Mouse (Mus musculus) heart, postnatal 36 days (tissue): ENCODE measurements around the gene Lpar6. TPM values are rescaled to one million over a fixed set of nuclear protein-coding genes. Genes with fewer than 3 reads are reported as not detected.
A peak's percentile ranks its signal among the peaks of the same experiment; 100 is the strongest.

Source experiments
- DNase-seq, 2 experiments: peaks; one replicate each; pipeline ENCODE4 v3.0.0; 2021 to 2022
- intact Hi-C: fragments of 180-260 bp; cut with DNase I; formaldehyde crosslinking; loops from one replicate; pipeline ENCODE4 v1.15.1; 2025
- microRNA-seq, 2 experiments: library from miRNA; unstranded; fragments of <30 nt; microRNA quantifications; one replicate each; pipeline ENCODE4 v1.2.0; 2021; ENCODE audit warnings: borderline number of aligned reads in 2 of 2
- total RNA-seq, 2 experiments: library from RNA; stranded (reverse); gene quantifications; 2 replicates each; pipeline ENCODE4 v1.2.3; 2021

The Lpar6 gene
- total RNA-seq, 2 experiments from 2014 or later = 2.4 to 4.6 TPM

GRCm38 (mm10) chr14:73253453-73254251, 16.0 kb downstream of the Lpar6 start:
- no peak for DNase-seq
- intact Hi-C loops = no loop called here

- DNase-seq = no peak
- intact Hi-C loops = no loop called here
These were observed 16.7 kb downstream of the Lpar6 start for GRCm38 (mm10) chr14:73254412-73254811.

- intact Hi-C loops = no loop called here
- no peak for DNase-seq
These were observed 17.8 kb downstream of the Lpar6 start for GRCm38 (mm10) chr14:73255426-73255970.

GRCm38 (mm10) chr14:73257348-73257747, 19.7 kb downstream of the Lpar6 start:
- intact Hi-C loops = no loop called here
- DNase-seq = no peak

GRCm38 (mm10) chr14:73258181-73258580, 20.5 kb downstream of the Lpar6 start:
- intact Hi-C loops = no loop called here

GRCm38 (mm10) chr14:73262210-73262609, 24.5 kb downstream of the Lpar6 start:
- intact Hi-C loops = no loop called here
- DNase-seq = no peak

More at GRCm38 (mm10) chr14:73258181-73258580, 20.5 kb downstream of the Lpar6 start:
- no peak for DNase-seq

- DNase-seq = peak in 1 of 2 experiments; percentile 16
- intact Hi-C loops = no loop called here
These were observed 28.5 kb downstream of the Lpar6 start for GRCm38 (mm10) chr14:73266166-73266565.

GRCm38 (mm10) chr14:73271807-73272206, 34.1 kb downstream of the Lpar6 start:
- intact Hi-C loops = no loop called here
- DNase-seq = no peak

- intact Hi-C loops = no loop called here
- no peak for DNase-seq
These were observed 41.4 kb downstream of the Lpar6 start for GRCm38 (mm10) chr14:73279096-73279495.

- intact Hi-C loops = loop anchor here (1.0 kb wide), 1 partner anchor 175 kb away; no protein-coding TSS in a partner anchor
- DNase-seq = no peak
These were observed 43.3 kb downstream of the Lpar6 start for GRCm38 (mm10) chr14:73280996-73281395.

GRCm38 (mm10) chr14:73289915-73290314, 52.2 kb downstream of the Lpar6 start:
- DNase-seq = no peak
- intact Hi-C loops = no loop called here

GRCm38 (mm10) chr14:73292434-73292833, 54.7 kb downstream of the Lpar6 start:
- no peak for DNase-seq
- intact Hi-C loops = no loop called here

Small RNAs within 50 kb of the gene (microRNA-seq; reads per million reads assigned to microRNA genes)
- 0 reads per million in 2 experiments for gene Mir687

Other genes with a start within 250 kb of the Lpar6 start
- under 1 TPM in 1 of 2 experiments, not detected in 1; 0.27 TPM for gene Cysltr2, start 188.8 kb upstream of the Lpar6 start, total RNA-seq
- 10 to 100 TPM; 20.0 to 23.2 TPM for gene Rcbtb2, start 114.9 kb upstream of the Lpar6 start, total RNA-seq
- 10 to 100 TPM; 20.9 to 22.2 TPM for gene Rb1, start 87.9 kb downstream of the Lpar6 start, total RNA-seq
- 100 to 1,000 TPM; 753 to 767 TPM for gene Itm2b, start 147.4 kb downstream of the Lpar6 start, total RNA-seq